8 mouse cellular contexts compared by ENCODE assay signal in the genomic region with DNA sequence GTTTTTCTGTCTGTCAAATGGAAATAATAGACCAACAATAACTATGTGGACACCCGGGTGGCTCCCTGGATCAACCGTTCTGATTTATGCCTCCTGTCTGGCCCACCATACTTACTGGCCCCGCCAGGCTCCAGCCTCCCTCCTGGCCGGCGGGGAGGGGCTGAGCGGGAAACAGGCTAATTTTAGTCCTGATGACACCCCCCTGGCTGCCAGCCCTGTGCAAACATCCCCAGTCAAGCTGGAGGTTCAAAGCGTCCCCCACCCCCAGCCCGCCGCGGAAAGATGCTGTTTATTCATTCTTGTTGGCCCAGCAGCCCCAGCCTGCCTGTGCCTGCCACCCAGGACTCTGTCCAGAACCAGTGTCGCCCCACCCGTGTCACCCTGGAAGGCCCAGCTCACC. TPM values are rescaled to one million over a fixed set of nuclear protein-coding genes. Genes with fewer than 3 reads are reported as not detected.
DNase-seq lines count a peak whose midpoint lies in the region; ATAC-seq and TF ChIP-seq lines count a peak whose summit lies in the region.
"Had no signal": no experiment of that assay in that cellular context is flagged by ENCODE, and none has a peak within 500 bp of the region (broad histone marks: within the 10 kb centered on the region; RNA-seq: fewer than 3 reads in every experiment).

No protein-coding gene starts in this region.

- H3K27ac ChIP-seq in lung, embryonic 14.5 days (ENCODE audit: low read depth) = peak overlapping the region; percentile 54; the same call in 1 of the 2 replicates
- H3K27ac ChIP-seq in embryonic facial prominence, embryonic 15.5 days (replicated peaks) = no peak overlapping the region
- peak overlapping the region; percentile 41 for H3K27ac ChIP-seq in intestine, embryonic 16.5 days (ENCODE audit: low read length)

- no peaks in the 10 kb centered on the region for H3K27me3 ChIP-seq in lung, embryonic 14.5 days (ENCODE audit: insufficient read depth, low read length)
- no peaks in the 10 kb centered on the region for H3K27me3 ChIP-seq in embryonic facial prominence, embryonic 15.5 days
- no peaks in the 10 kb centered on the region for H3K27me3 ChIP-seq in intestine, embryonic 16.5 days (replicated peaks; ENCODE audit: control insufficient read depth, insufficient read depth, low read length)

- H3K9me3 ChIP-seq in lung, embryonic 14.5 days (ENCODE audit: low read depth, low read length) = no peaks in the 10 kb centered on the region
- H3K9me3 ChIP-seq in embryonic facial prominence, embryonic 15.5 days (replicated peaks) = no peaks in the 10 kb centered on the region
- H3K9me3 ChIP-seq in intestine, embryonic 16.5 days (ENCODE audit: control insufficient read depth, low read length) = no peaks in the 10 kb centered on the region

- peak overlapping the region; percentile 10; the same call in 1 of the 2 replicates for H3K4me2 ChIP-seq in lung, embryonic 14.5 days
- peak overlapping the region; percentile 17; the same call in 1 of the 2 replicates for H3K4me2 ChIP-seq in embryonic facial prominence, embryonic 15.5 days (replicated peaks)
- peak overlapping the region; percentile 39 for H3K4me2 ChIP-seq in intestine, embryonic 16.5 days (ENCODE audit: low read depth, low read length)

- H3K36me3 ChIP-seq in lung, embryonic 14.5 days (ENCODE audit: insufficient read depth) = peaks cover 10% of the 10 kb centered on the region
- peaks cover 3% of the 10 kb centered on the region; the same call in 1 of the 2 replicates for H3K36me3 ChIP-seq in embryonic facial prominence, embryonic 15.5 days
- H3K36me3 ChIP-seq in intestine, embryonic 16.5 days (ENCODE audit: control insufficient read depth, insufficient read depth, low read length) = peaks cover 9% of the 10 kb centered on the region

- WGBS in lung, embryonic 14.5 days = 7% methylated on average over 12 of the region's 12 CpGs
- WGBS in lung, adult 2 months = 6% methylated on average over 12 of the region's 12 CpGs
- WGBS in embryonic facial prominence, embryonic 15.5 days = 15% methylated on average over 12 of the region's 12 CpGs
- 15% methylated on average over 12 of the region's 12 CpGs for WGBS in intestine, embryonic 16.5 days

- TF ChIP-seq POLR2A in lung, adult 2 months (IDR thresholded peaks at IDR 0.05; ENCODE audit: borderline replicate concordance, extremely low read depth, low read depth, low read length) = no peak

- H3K4me1 ChIP-seq in lung, embryonic 14.5 days (ENCODE audit: insufficient read depth) = peaks cover 18% of the 10 kb centered on the region
- no peaks in the 10 kb centered on the region for H3K4me1 ChIP-seq in lung, adult 2 months (ENCODE audit: control insufficient read depth, insufficient read depth, low read length)
- H3K4me1 ChIP-seq in embryonic facial prominence, embryonic 15.5 days = peaks cover 33% of the 10 kb centered on the region
- peaks cover 23% of the 10 kb centered on the region for H3K4me1 ChIP-seq in intestine, embryonic 16.5 days (ENCODE audit: control insufficient read depth, insufficient read depth, low read length)

- ATAC-seq in lung, embryonic 14.5 days (ENCODE audit: insufficient read depth) = peak; percentile 67
- 0 out of 2 replicates have a peak, but pooled peaks have one; percentile 20 for ATAC-seq in embryonic facial prominence, embryonic 15.5 days (ENCODE audit: insufficient number of reproducible peaks, low FRiP score, low TSS enrichment, low read depth)
- peak; percentile 31 for ATAC-seq in intestine, embryonic 16.5 days
- ATAC-seq in inflammation-experienced regulatory T-cells, adult 6 months = no peak

- peak overlapping the region; percentile 33; the same call in 1 of the 2 replicates for H3K9ac ChIP-seq in lung, embryonic 14.5 days
- no peak overlapping the region for H3K9ac ChIP-seq in embryonic facial prominence, embryonic 15.5 days
- peak overlapping the region; percentile 29; the same call in 1 of the 2 replicates for H3K9ac ChIP-seq in intestine, embryonic 16.5 days (ENCODE audit: low read depth, low read length)

- peak; percentile 76 for DNase-seq in lung, embryonic 14.5 days
- no peak for DNase-seq in lung, adult 2 months
- DNase-seq in lung, postnatal 14 days = peak; percentile 51
- no peak for DNase-seq in left cerebral cortex, adult 11 months (ENCODE audit: low spot score)
- DNase-seq: thymus, postnatal 36 days had no signal

- 0 out of 2 replicates have a peak, but pooled peaks have one; percentile 3 for TF ChIP-seq CTCF in lung, embryonic 14.5 days (IDR thresholded peaks at IDR 0.05; ENCODE audit: low read depth)
- TF ChIP-seq CTCF in lung, adult 2 months (IDR thresholded peaks at IDR 0.05; ENCODE audit: insufficient read depth, low read length) = no peak

- no peak overlapping the region for H3K4me3 ChIP-seq in lung, embryonic 14.5 days (ENCODE audit: low read depth, low read length)
- no peak overlapping the region for H3K4me3 ChIP-seq in lung, adult 2 months (replicated peaks; ENCODE audit: extremely low read depth, low read depth, low read length)
- no peak overlapping the region for H3K4me3 ChIP-seq in embryonic facial prominence, embryonic 15.5 days (replicated peaks)
- no peak overlapping the region for H3K4me3 ChIP-seq in intestine, embryonic 16.5 days (ENCODE audit: low read length)

RNA-seq across cellular contexts. Expression of a gene that starts 10.3 kb away (rescaled TPM):
- 18.5 and 19.6 TPM in 2 replicates for polyA plus RNA-seq in lung, embryonic 14.5 days (2014; fragmentation: Nextera tagmentation; extraction: Ambion mirVana)
- polyA plus RNA-seq in lung, adult 2 months (2012; rRNA removed) = 31.9 and 32.4 TPM in 2 replicates
- 23.9 and 26.1 TPM in 2 replicates for polyA plus RNA-seq in embryonic facial prominence, embryonic 15.5 days (2015; fragmentation: Nextera tagmentation; extraction: Ambion mirVana)
- polyA plus RNA-seq in intestine, embryonic 16.5 days (2015; fragmentation: Nextera tagmentation; extraction: Ambion mirVana) = 15.7 and 16.6 TPM in 2 replicates
- 1 to 10 TPM; 3.1 to 7.4 (median 3.8) TPM for polyA plus RNA-seq in inflammation-experienced regulatory T-cells, adult 6 months (2017; shearing (Covaris generic))

RNA-seq across cellular contexts. Expression of a gene that starts 10.6 kb away (rescaled TPM):
- polyA plus RNA-seq in lung, embryonic 14.5 days (2014; fragmentation: Nextera tagmentation; extraction: Ambion mirVana) = 449 and 463 TPM in 2 replicates
- polyA plus RNA-seq in lung, adult 2 months (2012; rRNA removed) = 348 and 393 TPM in 2 replicates
- 422 and 425 TPM in 2 replicates for polyA plus RNA-seq in embryonic facial prominence, embryonic 15.5 days (2015; fragmentation: Nextera tagmentation; extraction: Ambion mirVana)
- polyA plus RNA-seq in intestine, embryonic 16.5 days (2015; fragmentation: Nextera tagmentation; extraction: Ambion mirVana) = 527 and 530 TPM in 2 replicates
- 100 to 1,000 TPM; 216 to 257 (median 247) TPM for polyA plus RNA-seq in inflammation-experienced regulatory T-cells, adult 6 months (2017; shearing (Covaris generic))

RNA-seq across cellular contexts. Expression of a gene that starts 29.2 kb away (rescaled TPM):
- 9.5 and 12.1 TPM in 2 replicates for polyA plus RNA-seq in lung, embryonic 14.5 days (2014; fragmentation: Nextera tagmentation; extraction: Ambion mirVana)
- 17.3 and 23.2 TPM in 2 replicates for polyA plus RNA-seq in lung, adult 2 months (2012; rRNA removed)
- polyA plus RNA-seq in embryonic facial prominence, embryonic 15.5 days (2015; fragmentation: Nextera tagmentation; extraction: Ambion mirVana) = 24.6 and 29.5 TPM in 2 replicates
- polyA plus RNA-seq in intestine, embryonic 16.5 days (2015; fragmentation: Nextera tagmentation; extraction: Ambion mirVana) = 7.0 and 7.9 TPM in 2 replicates
- polyA plus RNA-seq in inflammation-experienced regulatory T-cells, adult 6 months (2017; shearing (Covaris generic)) = not detected

RNA-seq across cellular contexts. Expression of a gene that starts 36.4 kb away (rescaled TPM):
- polyA plus RNA-seq in lung, embryonic 14.5 days (2014; fragmentation: Nextera tagmentation; extraction: Ambion mirVana) = 40.5 and 42.3 TPM in 2 replicates
- polyA plus RNA-seq in lung, adult 2 months (2012; rRNA removed) = 81.7 and 84.5 TPM in 2 replicates
- 44.4 and 47.8 TPM in 2 replicates for polyA plus RNA-seq in embryonic facial prominence, embryonic 15.5 days (2015; fragmentation: Nextera tagmentation; extraction: Ambion mirVana)
- polyA plus RNA-seq in intestine, embryonic 16.5 days (2015; fragmentation: Nextera tagmentation; extraction: Ambion mirVana) = 37.6 and 40.0 TPM in 2 replicates
- 10 to 100 TPM; 16.2 to 34.6 (median 34.0) TPM for polyA plus RNA-seq in inflammation-experienced regulatory T-cells, adult 6 months (2017; shearing (Covaris generic))

RNA-seq across cellular contexts. Expression of a gene that starts 41.9 kb away (rescaled TPM):
- polyA plus RNA-seq in lung, embryonic 14.5 days (2014; fragmentation: Nextera tagmentation; extraction: Ambion mirVana) = 1.2 and 1.4 TPM in 2 replicates
- 1.6 and 2.2 TPM in 2 replicates for polyA plus RNA-seq in lung, adult 2 months (2012; rRNA removed)
- 0.49 and 1.2 TPM in 2 replicates for polyA plus RNA-seq in embryonic facial prominence, embryonic 15.5 days (2015; fragmentation: Nextera tagmentation; extraction: Ambion mirVana)
- 0.84 and 1.6 TPM in 2 replicates for polyA plus RNA-seq in intestine, embryonic 16.5 days (2015; fragmentation: Nextera tagmentation; extraction: Ambion mirVana)
- polyA plus RNA-seq in inflammation-experienced regulatory T-cells, adult 6 months (2017; shearing (Covaris generic)) = under 1 TPM; 0.59 to 0.79 (median 0.75) TPM

Comparison
In these comparisons a context has a peak if more than half of its experiments do, and no peak if none do; other contexts are left out.
1. DNase-seq: peak in lung, embryonic 14.5 days (single experiment) and lung, postnatal 14 days (single experiment); none in lung, adult 2 months (single experiment) and left cerebral cortex, adult 11 months (single experiment).
2. Peak in every context shown above with its lines, with median percentiles within 50 percentile points of each other: H3K4me2 ChIP-seq.